Mouse (Mus musculus): ENCODE data around the gene Otud1.

DNA sequence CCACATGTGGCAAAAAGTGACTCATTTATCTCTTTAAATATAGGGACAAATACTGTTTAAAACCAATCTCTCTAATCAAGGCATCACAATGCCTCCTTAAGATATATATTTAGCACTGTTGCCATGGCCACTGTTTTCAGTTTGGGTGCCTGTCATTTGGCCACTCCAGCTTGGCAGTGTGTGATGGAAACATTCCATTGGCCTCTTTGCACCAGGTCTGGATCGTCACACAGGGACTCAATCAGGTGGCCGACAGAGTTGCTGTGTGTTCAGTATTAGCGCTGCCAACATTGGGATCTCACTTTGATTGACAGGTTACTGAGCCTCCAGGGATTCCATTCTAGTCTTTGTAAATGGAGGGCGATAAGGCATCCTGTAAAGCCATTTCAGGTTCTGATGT, 46.1 kb downstream of the Otud1 start:
- TF ChIP-seq CTCF (IDR thresholded peaks at IDR 0.05; ENCODE audit: low read depth): no peak
- no peak for TF ChIP-seq EP300 (IDR thresholded peaks at IDR 0.05; ENCODE audit: low read depth)
